35 mouse cellular contexts compared by ENCODE assay signal in the genomic region with DNA sequence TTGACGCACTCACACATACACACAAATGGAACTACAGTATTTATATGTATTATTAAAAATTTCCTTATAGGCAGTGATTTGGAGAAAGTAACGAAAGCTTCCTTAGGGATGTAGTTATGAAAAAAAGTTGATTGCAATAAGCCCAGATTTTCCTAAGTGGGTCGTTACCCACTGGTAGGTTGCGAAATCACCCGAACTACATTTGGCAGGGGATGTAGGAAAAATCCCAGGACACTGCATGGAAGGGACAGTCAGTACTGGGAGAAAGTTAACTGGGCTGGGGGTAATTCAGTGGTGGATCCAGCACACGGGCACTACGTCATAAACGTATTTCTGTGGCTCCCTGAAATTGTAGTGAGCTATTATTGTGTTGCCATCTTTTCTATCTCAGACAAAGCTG. TPM values are rescaled to one million over a fixed set of nuclear protein-coding genes. Genes with fewer than 3 reads are reported as not detected.
A peak's percentile ranks its signal among the peaks of the same experiment; 100 is the strongest.
DNase-seq lines count a peak whose midpoint lies in the region; ATAC-seq and TF ChIP-seq lines count a peak whose summit lies in the region.
"Had no signal": no experiment of that assay in that cellular context is flagged by ENCODE, and none has a peak within 500 bp of the region (broad histone marks: within the 10 kb centered on the region; RNA-seq: fewer than 3 reads in every experiment).

No protein-coding gene starts in this region.

- no peak for TF ChIP-seq EP300 in lung, postnatal 0 days (IDR thresholded peaks at IDR 0.05)

- no peaks in the 10 kb centered on the region for H3K9me3 ChIP-seq in lung, postnatal 0 days (ENCODE audit: low read length)
- H3K9me3 ChIP-seq: embryonic facial prominence, embryonic 10.5 days; embryonic facial prominence, embryonic 15.5 days; forebrain, embryonic 12.5 days; hindbrain, embryonic 13.5 days; liver, embryonic 15.5 days had no signal

- H3K9ac ChIP-seq in lung, postnatal 0 days (replicated peaks; ENCODE audit: low read depth), result no peak overlapping the region
- H3K9ac ChIP-seq: embryonic facial prominence, embryonic 15.5 days; forebrain, embryonic 12.5 days; hindbrain, embryonic 13.5 days; liver, embryonic 15.5 days had no signal

- H3K36me3 ChIP-seq in lung, postnatal 0 days (ENCODE audit: insufficient read depth, low read length), result no peaks in the 10 kb centered on the region
- H3K36me3 ChIP-seq: embryonic facial prominence, embryonic 10.5 days; embryonic facial prominence, embryonic 15.5 days; forebrain, embryonic 12.5 days; hindbrain, embryonic 13.5 days; liver, embryonic 15.5 days had no signal

- no peak for TF ChIP-seq CTCF in lung, postnatal 0 days (IDR thresholded peaks at IDR 0.05)
- TF ChIP-seq CTCF in lung, adult 2 months (IDR thresholded peaks at IDR 0.05; ENCODE audit: insufficient read depth, low read length), result no peak

- peak; percentile 58 for DNase-seq in adrenal gland, postnatal 14 days
- DNase-seq in adrenal gland, postnatal 25 days, result no peak
- peak; percentile 69 for DNase-seq in heart, adult 8-10 months (ENCODE audit: low spot score)
- no peak for DNase-seq in heart, postnatal 36 days
- DNase-seq in lung, postnatal 0 days (ENCODE audit: low spot score), result peak; percentile 72
- no peak for DNase-seq in lung, adult 2 months
- peak; percentile 70 for DNase-seq in skeletal muscle tissue, adult 2 months (ENCODE audit: low read depth, low spot score)
- no peak for DNase-seq in left cerebral cortex, postnatal 4 days
- DNase-seq: adrenal gland, adult 8-10 months; cerebellum, adult 2 months; cerebellum, postnatal 14 days; kidney, adult 8-10 months; kidney, postnatal 4 days; midbrain, embryonic 14.5 days; thymus, postnatal 14 days had no signal

- ATAC-seq in lung, postnatal 0 days, result peak; percentile 50
- ATAC-seq: intestine, embryonic 16.5 days had no signal

- H3K4me1 ChIP-seq in lung, postnatal 0 days (ENCODE audit: insufficient read depth, low read depth, low read length), result no peaks in the 10 kb centered on the region
- H3K4me1 ChIP-seq in lung, adult 2 months (ENCODE audit: control insufficient read depth, insufficient read depth, low read length), result no peaks in the 10 kb centered on the region
- H3K4me1 ChIP-seq: embryonic facial prominence, embryonic 15.5 days; hindbrain, embryonic 13.5 days; liver, embryonic 15.5 days had no signal

- no peak for TF ChIP-seq POLR2A in lung, adult 2 months (IDR thresholded peaks at IDR 0.05; ENCODE audit: borderline replicate concordance, extremely low read depth, low read depth, low read length)

- WGBS in lung, postnatal 0 days, result 64% methylated on average over 8 of the region's 8 CpGs
- WGBS in lung, adult 2 months, result 66% methylated on average over 8 of the region's 8 CpGs

- intact Hi-C loops in heart, postnatal 36 days (cut with DNase I), result no loop called here
- intact Hi-C loops in left cerebral cortex, postnatal 4 days (cut with DNase I), result no loop called here

- H3K4me2 ChIP-seq in lung, postnatal 0 days (replicated peaks; ENCODE audit: low read depth, low read length), result no peak overlapping the region
- H3K4me2 ChIP-seq: embryonic facial prominence, embryonic 15.5 days; forebrain, embryonic 12.5 days; hindbrain, embryonic 13.5 days; liver, embryonic 15.5 days had no signal

- H3K27me3 ChIP-seq in lung, postnatal 0 days (replicated peaks; ENCODE audit: insufficient read depth, low read length), result no peaks in the 10 kb centered on the region
- H3K27me3 ChIP-seq: embryonic facial prominence, embryonic 15.5 days had no signal

- no peak overlapping the region for H3K4me3 ChIP-seq in lung, postnatal 0 days (ENCODE audit: low read depth, low read length)
- H3K4me3 ChIP-seq in lung, adult 2 months (replicated peaks; ENCODE audit: extremely low read depth, low read depth, low read length), result no peak overlapping the region
- H3K4me3 ChIP-seq: embryonic facial prominence, embryonic 10.5 days; embryonic facial prominence, embryonic 15.5 days; forebrain, embryonic 12.5 days; hindbrain, embryonic 13.5 days; liver, embryonic 15.5 days had no signal

- no peak overlapping the region for H3K27ac ChIP-seq in lung, postnatal 0 days (ENCODE audit: low read length)
- H3K27ac ChIP-seq: embryonic facial prominence, embryonic 10.5 days; embryonic facial prominence, embryonic 15.5 days; forebrain, embryonic 12.5 days; hindbrain, embryonic 13.5 days; kidney, postnatal 0 days; liver, embryonic 15.5 days had no signal

RNA-seq across cellular contexts. Expression of a gene that starts 14.9 kb away (rescaled TPM):
- not detected in 2 replicates for total RNA-seq in adrenal gland, postnatal 14 days (2021)
- total RNA-seq in adrenal gland, postnatal 25 days (2021), result not detected in 2 replicates
- not detected for total RNA-seq in heart, adult 8-10 months (2022)
- not detected for total RNA-seq in heart, postnatal 36 days (2021)
- polyA plus RNA-seq in lung, postnatal 0 days (2015; fragmentation: Nextera tagmentation; extraction: Ambion mirVana), result not detected in 2 replicates
- polyA plus RNA-seq in lung, adult 2 months (2012; rRNA removed), result not detected in 2 replicates
- total RNA-seq in left cerebral cortex, postnatal 4 days (2021), result not detected
- total RNA-seq: adrenal gland, adult 8-10 months; gastrocnemius, postnatal 4 days; heart, postnatal 25 days; layer of hippocampus, adult 8-10 months; layer of hippocampus, postnatal 25 days; left cerebral cortex, postnatal 36 days; MEL; monocyte, adult 5-6 weeks had no signal
- polyA plus RNA-seq: cerebellum, adult 2 months; embryonic facial prominence, embryonic 10.5 days; embryonic facial prominence, embryonic 15.5 days; forebrain, embryonic 12.5 days; heart, embryonic 14.5 days; hindbrain, embryonic 13.5 days; intestine, embryonic 16.5 days; limb, embryonic 14.5 days; liver, embryonic 15.5 days; midbrain, embryonic 14.5 days; neural tube, embryonic 14.5 days; small intestine, adult 2 months; stomach, embryonic 16.5 days; urinary bladder, adult 2 months had no signal

RNA-seq across cellular contexts. Expression of a gene that starts 19.0 kb away (rescaled TPM):
- 32.1 and 32.5 TPM in 2 replicates for total RNA-seq in adrenal gland, postnatal 14 days (2021)
- 17.2 and 17.3 TPM in 2 replicates for total RNA-seq in adrenal gland, postnatal 25 days (2021)
- total RNA-seq in heart, adult 8-10 months (2022), result 10 to 100 TPM in 1 of 4 experiments, 1 to 10 TPM in 3; 6.9 to 10.1 (median 8.0) TPM
- total RNA-seq in heart, postnatal 36 days (2021), result 1 to 10 TPM; 8.2 to 9.7 TPM
- 0.13 and 0.19 TPM in 2 replicates for polyA plus RNA-seq in lung, postnatal 0 days (2015; fragmentation: Nextera tagmentation; extraction: Ambion mirVana)
- polyA plus RNA-seq in lung, adult 2 months (2012; rRNA removed), result 11.9 and 13.3 TPM in 2 replicates
- total RNA-seq in left cerebral cortex, postnatal 4 days (2021), result 100 to 1,000 TPM; 165 to 167 TPM
- total RNA-seq: monocyte, adult 5-6 weeks had no signal
- polyA plus RNA-seq: liver, embryonic 15.5 days had no signal

RNA-seq across cellular contexts. Expression of a gene that starts 24.2 kb away (rescaled TPM):
- 94.7 and 109 TPM in 2 replicates for total RNA-seq in adrenal gland, postnatal 14 days (2021)
- 91.5 and 101 TPM in 2 replicates for total RNA-seq in adrenal gland, postnatal 25 days (2021)
- 10 to 100 TPM; 32.7 to 36.8 (median 34.5) TPM for total RNA-seq in heart, adult 8-10 months (2022)
- total RNA-seq in heart, postnatal 36 days (2021), result 10 to 100 TPM; 36.1 to 36.5 TPM
- polyA plus RNA-seq in lung, postnatal 0 days (2015; fragmentation: Nextera tagmentation; extraction: Ambion mirVana), result 150 and 151 TPM in 2 replicates
- polyA plus RNA-seq in lung, adult 2 months (2012; rRNA removed), result 135 and 156 TPM in 2 replicates
- total RNA-seq in left cerebral cortex, postnatal 4 days (2021), result 10 to 100 TPM; 71.1 to 79.7 TPM

RNA-seq across cellular contexts. Expression of a gene that starts 30.7 kb away (rescaled TPM):
- total RNA-seq in adrenal gland, postnatal 14 days (2021), result 0.63 and 0.64 TPM in 2 replicates
- 0.52 and 1.9 TPM in 2 replicates for total RNA-seq in adrenal gland, postnatal 25 days (2021)
- not detected for total RNA-seq in heart, adult 8-10 months (2022)
- not detected for total RNA-seq in heart, postnatal 36 days (2021)
- polyA plus RNA-seq in lung, postnatal 0 days (2015; fragmentation: Nextera tagmentation; extraction: Ambion mirVana), result 0.20 and 0.33 TPM in 2 replicates
- 0.22 and 0.74 TPM in 2 replicates for polyA plus RNA-seq in lung, adult 2 months (2012; rRNA removed)
- total RNA-seq in left cerebral cortex, postnatal 4 days (2021), result 10 to 100 TPM; 74.3 to 84.4 TPM
- total RNA-seq: heart, postnatal 25 days; monocyte, adult 5-6 weeks had no signal
- polyA plus RNA-seq: liver, embryonic 15.5 days; small intestine, adult 2 months; urinary bladder, adult 2 months had no signal

RNA-seq across cellular contexts. Expression of a gene that starts 35.2 kb away (rescaled TPM):
- 1.2 and 1.5 TPM in 2 replicates for total RNA-seq in adrenal gland, postnatal 14 days (2021)
- 0.67 and 1.6 TPM in 2 replicates for total RNA-seq in adrenal gland, postnatal 25 days (2021)
- under 1 TPM; 0.40 to 0.49 (median 0.42) TPM for total RNA-seq in heart, adult 8-10 months (2022)
- total RNA-seq in heart, postnatal 36 days (2021), result under 1 TPM; 0.24 to 0.44 TPM
- polyA plus RNA-seq in lung, postnatal 0 days (2015; fragmentation: Nextera tagmentation; extraction: Ambion mirVana), result 0.56 and 0.74 TPM in 2 replicates
- 8.7 and 9.5 TPM in 2 replicates for polyA plus RNA-seq in lung, adult 2 months (2012; rRNA removed)
- total RNA-seq in left cerebral cortex, postnatal 4 days (2021), result under 1 TPM; 0.40 to 0.58 TPM

Comparison
In these comparisons a context has a peak if more than half of its experiments do, and no peak if none do; other contexts are left out.
1. DNase-seq: peak in adrenal gland, postnatal 14 days (single experiment), heart, adult 8-10 months (single experiment), lung, postnatal 0 days (single experiment) and skeletal muscle tissue, adult 2 months (single experiment); none in adrenal gland, postnatal 25 days (single experiment), heart, postnatal 36 days (0 of 2), lung, adult 2 months (single experiment) and left cerebral cortex, postnatal 4 days (single experiment).